Mouse (Mus musculus) liver, adult 2 months (tissue): ENCODE results near the gene Fbxo40.

Experiments
- CTCF ChIP-seq: fragments of 200-500 bp; IDR thresholded peaks from 2 replicates; pipeline ENCODE4 v1.5.1; 2011; ENCODE audit warnings: low read depth, low read length, control low read depth
- POLR2A ChIP-seq: fragments of 200-500 bp; IDR thresholded peaks from 2 replicates; pipeline ENCODE4 v1.6.1; 2011; ENCODE audit warnings: low read length, control low read depth; ENCODE audit not compliant: insufficient read depth; ENCODE audit errors: extremely low read depth

GRCm38 (mm10) chr16:36931381-36931780 lies 58.9 kb downstream of the Fbxo40 start:
- no peak for TF ChIP-seq POLR2A
- TF ChIP-seq CTCF = no peak
